Mouse (Mus musculus) limb, embryonic 14.5 days (tissue): ENCODE measurements around the gene Cdc42bpa. TPM values are rescaled to one million over a fixed set of nuclear protein-coding genes. Genes with fewer than 3 reads are reported as not detected.

ENCODE experiments used
- ATAC-seq: fragments of 200-750 bp; cut with Nextera tagmentation; 2 replicates; pipeline ENCODE4 v1.8.0; 2017; ENCODE audit warnings: low read depth, moderate number of reproducible peaks, moderate TSS enrichment; ENCODE audit not compliant: low FRiP score
- DNase-seq: peaks from one replicate; pipeline ENCODE4 v3.0.0-alpha.2; 2015; ENCODE audit warnings: low spot score
- H3K27ac ChIP-seq: fragments of 300-500 bp; sonication (generic); replicated peaks from 2 replicates; pipeline ENCODE4 v1.5.1; 2014; ENCODE audit warnings: low read depth, mild to moderate bottlenecking, low read length, moderate library complexity, mixed read lengths
- H3K27me3 ChIP-seq: fragments of 300-500 bp; sonication (generic); 2 replicates; pipeline ENCODE4 v1.6.1; 2014; ENCODE audit warnings: low read length, mixed read lengths; ENCODE audit not compliant: control insufficient read depth, insufficient read depth
- H3K36me3 ChIP-seq: fragments of 300-500 bp; sonication (generic); 2 replicates; pipeline ENCODE4 v1.6.1; 2014; ENCODE audit warnings: mild to moderate bottlenecking, low read length, moderate library complexity, mixed read lengths; ENCODE audit not compliant: control insufficient read depth, insufficient read depth
- H3K4me1 ChIP-seq: fragments of 300-500 bp; sonication (generic); 2 replicates; pipeline ENCODE4 v1.6.1; 2014; ENCODE audit warnings: antibody characterized with exemption, low read length, mixed read lengths; ENCODE audit not compliant: control insufficient read depth, insufficient read depth
- H3K4me2 ChIP-seq: fragments of 300-500 bp; sonication (generic); replicated peaks from 2 replicates; pipeline ENCODE4 v1.6.1; 2014; ENCODE audit warnings: low read depth, mild to moderate bottlenecking, low read length, moderate library complexity; ENCODE audit not compliant: severe bottlenecking
- H3K4me3 ChIP-seq: fragments of 300-500 bp; sonication (generic); replicated peaks from 2 replicates; pipeline ENCODE4 v1.5.1; 2014; ENCODE audit warnings: low read length
- H3K9ac ChIP-seq: fragments of 300-500 bp; sonication (generic); 2 replicates; pipeline ENCODE4 v1.6.1; 2014; ENCODE audit warnings: mild to moderate bottlenecking, low read depth, low read length, moderate library complexity; ENCODE audit not compliant: severe bottlenecking
- H3K9me3 ChIP-seq: fragments of 300-500 bp; sonication (generic); 2 replicates; pipeline ENCODE4 v1.6.1; 2016; ENCODE audit warnings: low read length; ENCODE audit not compliant: control insufficient read depth
- POLR2A ChIP-seq: fragments of 200-500 bp; IDR thresholded peaks from 2 replicates; pipeline ENCODE4 v1.8.0; 2012; ENCODE audit warnings: inconsistent platforms, mild to moderate bottlenecking, moderate library complexity, borderline replicate concordance; ENCODE audit not compliant: insufficient read depth, insufficient read length; ENCODE audit errors: extremely low read depth
- WGBS: fragments of 180-500 bp; shearing (Covaris S2); extraction: QIAGEN DNeasy Blood & Tissue Kit; methylation state at CpG from one replicate; pipeline ENCODE4 v1.1.7; 2014; 5-methylcytosine and 5-hydroxymethylcytosine counted together
- polyA plus RNA-seq, 2 experiments: library from polyadenylated mRNA; depleted of rRNA in 1 of 2; stranded (reverse) in 1 of 2; unstranded in 1 of 2; fragments of >200 nt; fragmentation: Nextera tagmentation in 1 of 2; extraction: Ambion mirVana in 1 of 2; gene quantifications; 2 replicates each; pipeline versions ENCODE4 v1.2.1 to v1.2.3; 2012 to 2014

Cdc42bpa gene
- polyA plus RNA-seq, 2 experiments: 16.8 to 29.1 TPM

GRCm38 (mm10) chr1:179991660-179992235 is 31.5 kb downstream of the Cdc42bpa start:
- no peak overlapping the region for H3K9ac ChIP-seq
- no peaks in the 10 kb centered on the region for H3K9me3 ChIP-seq
- TF ChIP-seq POLR2A: no peak
- H3K4me3 ChIP-seq: no peak overlapping the region
- no peaks in the 10 kb centered on the region for H3K27me3 ChIP-seq
- WGBS: 76% methylated on average over 6 of the region's 6 CpGs
- no peak overlapping the region for H3K4me2 ChIP-seq
- ATAC-seq (no peak), DNase-seq (no peak)
- no peaks in the 10 kb centered on the region for H3K4me1 ChIP-seq
- H3K36me3 ChIP-seq: no peaks in the 10 kb centered on the region
- H3K27ac ChIP-seq: no peak overlapping the region

GRCm38 (mm10) chr1:179992255-179992654 is 32.0 kb downstream of the Cdc42bpa start:
- Histone ChIP-seq H3K4me3 (no peak overlapping the region), H3K9ac (no peak overlapping the region), H3K4me1 (no peaks in the 10 kb centered on the region), H3K36me3 (no peaks in the 10 kb centered on the region), H3K27ac (no peak overlapping the region), H3K9me3 (no peaks in the 10 kb centered on the region), H3K27me3 (no peaks in the 10 kb centered on the region), H3K4me2 (no peak overlapping the region)
- no peak for ATAC-seq
- DNase-seq: no peak
- 89% methylated on average over 1 of the region's 1 CpGs for WGBS
- TF ChIP-seq POLR2A: no peak

GRCm38 (mm10) chr1:180008057-180008456 is 47.8 kb downstream of the Cdc42bpa start:
- Histone ChIP-seq H3K36me3 (no peaks in the 10 kb centered on the region), H3K4me3 (no peak overlapping the region), H3K4me2 (no peak overlapping the region), H3K27me3 (no peaks in the 10 kb centered on the region), H3K9me3 (0 out of 2 replicates have a peak, but pooled peaks cover 5% of the 10 kb centered on the region), H3K9ac (no peak overlapping the region), H3K4me1 (no peaks in the 10 kb centered on the region), H3K27ac (no peak overlapping the region)
- no peak for TF ChIP-seq POLR2A
- ATAC-seq: no peak
- DNase-seq: no peak

GRCm38 (mm10) chr1:180013479-180013878 is 53.2 kb downstream of the Cdc42bpa start:
- no peaks in the 10 kb centered on the region for H3K4me1 ChIP-seq
- WGBS: 95% methylated on average over 4 of the region's 4 CpGs
- H3K27ac ChIP-seq: no peak overlapping the region
- no peak overlapping the region for H3K4me2 ChIP-seq
- ATAC-seq: no peak
- DNase-seq: no peak
- no peaks in the 10 kb centered on the region for H3K9me3 ChIP-seq
- H3K9ac ChIP-seq: no peak overlapping the region
- no peak overlapping the region for H3K4me3 ChIP-seq
- H3K36me3 ChIP-seq: no peaks in the 10 kb centered on the region
- TF ChIP-seq POLR2A: no peak
- H3K27me3 ChIP-seq: no peaks in the 10 kb centered on the region

DNA sequence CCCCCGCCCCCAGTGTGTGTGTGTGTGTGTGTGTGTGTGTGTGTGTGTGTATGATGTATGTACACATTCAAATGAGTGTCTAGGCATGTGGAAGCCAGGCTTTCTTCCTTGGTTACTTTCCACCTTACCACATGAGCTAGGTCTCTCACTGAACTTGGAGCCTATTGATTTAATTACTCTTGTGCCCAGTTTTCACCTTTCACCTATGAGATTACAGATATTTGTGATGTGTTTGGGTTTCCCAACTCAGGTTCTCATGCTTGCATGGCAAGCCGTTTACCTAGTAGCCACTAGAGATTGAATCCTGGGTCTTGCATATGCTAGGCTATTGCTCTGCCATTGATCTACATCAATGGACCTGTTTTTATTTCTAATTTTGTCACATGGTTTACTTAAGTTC is 57.9 kb downstream of the Cdc42bpa start:
- H3K4me1 ChIP-seq: peaks cover 6% of the 10 kb centered on the region; the same call in 1 of the 2 replicates
- H3K9me3 ChIP-seq: no peaks in the 10 kb centered on the region
- H3K36me3 ChIP-seq: no peaks in the 10 kb centered on the region
- DNase-seq (no peak), ATAC-seq (no peak)
- no peak overlapping the region for H3K27ac ChIP-seq
- H3K9ac ChIP-seq: no peak overlapping the region
- H3K27me3 ChIP-seq: no peaks in the 10 kb centered on the region
- 79% methylated on average over 2 of the region's 2 CpGs for WGBS
- no peak for TF ChIP-seq POLR2A
- H3K4me2 ChIP-seq: no peak overlapping the region
- H3K4me3 ChIP-seq: no peak overlapping the region
